Mouse (Mus musculus) intestine, embryonic 15.5 days (tissue): ENCODE results near the gene Gm20388. TPM values are rescaled to one million over a fixed set of nuclear protein-coding genes. Genes with fewer than 3 reads are reported as not detected.
"Not testable (repeated sequence)": the region's sequence is repeated elsewhere in the genome, so short reads cannot be mapped to it uniquely, and the experiment has no call there.

Experiments used
- ATAC-seq: fragments of 200-750 bp; cut with Nextera tagmentation; 2 replicates; pipeline ENCODE4 v1.8.0; 2017; ENCODE audit warnings: moderate TSS enrichment, moderate library complexity
- H3K27ac ChIP-seq: fragments of 300-500 bp; sonication (generic); 2 replicates; pipeline ENCODE4 v1.5.1; 2015; ENCODE audit warnings: mild to moderate bottlenecking, inconsistent platforms
- H3K27me3 ChIP-seq: fragments of 300-500 bp; sonication (generic); replicated peaks from 2 replicates; pipeline ENCODE4 v1.6.1; 2015; ENCODE audit warnings: inconsistent platforms
- H3K36me3 ChIP-seq: fragments of 300-500 bp; sonication (generic); 2 replicates; pipeline ENCODE4 v1.6.1; 2015; ENCODE audit warnings: inconsistent platforms
- H3K4me1 ChIP-seq: fragments of 300-500 bp; sonication (generic); replicated peaks from 2 replicates; pipeline ENCODE4 v1.6.1; 2015; ENCODE audit warnings: inconsistent platforms
- H3K4me2 ChIP-seq: fragments of 300-500 bp; sonication (generic); replicated peaks from 2 replicates; pipeline ENCODE4 v1.6.1; 2015; ENCODE audit warnings: mild to moderate bottlenecking, inconsistent platforms
- H3K4me3 ChIP-seq: fragments of 300-500 bp; sonication (generic); replicated peaks from 2 replicates; pipeline ENCODE4 v1.5.1; 2015; ENCODE audit warnings: inconsistent platforms
- H3K9ac ChIP-seq: fragments of 300-500 bp; sonication (generic); 2 replicates; pipeline ENCODE4 v1.6.1; 2015; ENCODE audit warnings: inconsistent platforms
- H3K9me3 ChIP-seq: fragments of 300-500 bp; sonication (generic); 2 replicates; pipeline ENCODE4 v1.6.1; 2016; ENCODE audit warnings: inconsistent platforms
- WGBS: fragments of 180-500 bp; shearing (Covaris S2); methylation state at CpG from one replicate; pipeline ENCODE4 v1.1.7; 2015; 5-methylcytosine and 5-hydroxymethylcytosine counted together
- polyA plus RNA-seq: library from polyadenylated mRNA; unstranded; fragments of >200 nt; fragmentation: Nextera tagmentation; extraction: Ambion mirVana; gene quantifications from 2 replicates; pipeline ENCODE4 v1.2.1, GENCODE M21; 2015

Gene Gm20388
- polyA plus RNA-seq, 1 experiment from 2014 or later, result not detected

- 68% methylated on average over 9 of the region's 9 CpGs for WGBS
- Histone ChIP-seq H3K9ac (no peak overlapping the region), H3K4me1 (0 out of 2 replicates have a peak, but pooled peaks cover 14% of the 10 kb centered on the region)
Measured at GRCm38 (mm10) chr8:122625811-122626210, 2715.2 kb downstream of the Gm20388 start.

GRCm38 (mm10) chr8:122626896-122627295 lies 2716.3 kb downstream of the Gm20388 start:
- no peak overlapping the region for H3K4me2 ChIP-seq
- WGBS, result 89% methylated on average over 2 of the region's 2 CpGs
- no peaks in the 10 kb centered on the region for H3K9me3 ChIP-seq
- H3K4me1 ChIP-seq, result 0 out of 2 replicates have a peak, but pooled peaks cover 14% of the 10 kb centered on the region
- ATAC-seq, result no peak
- no peak overlapping the region for H3K27ac ChIP-seq
- H3K27me3 ChIP-seq, result no peaks in the 10 kb centered on the region
- H3K36me3 ChIP-seq, result no peaks in the 10 kb centered on the region
- no peak overlapping the region for H3K4me3 ChIP-seq
- H3K9ac ChIP-seq, result no peak overlapping the region

More at GRCm38 (mm10) chr8:122625811-122626210, 2715.2 kb downstream of the Gm20388 start:
- no peaks in the 10 kb centered on the region for H3K27me3 ChIP-seq
- no peaks in the 10 kb centered on the region for H3K9me3 ChIP-seq
- H3K36me3 ChIP-seq, result no peaks in the 10 kb centered on the region
- H3K4me3 ChIP-seq, result no peak overlapping the region
- no peak overlapping the region for H3K27ac ChIP-seq
- ATAC-seq, result no peak
- no peak overlapping the region for H3K4me2 ChIP-seq

- Histone ChIP-seq H3K9ac (no peak overlapping the region), H3K27me3 (no peaks in the 10 kb centered on the region), H3K36me3 (no peaks in the 10 kb centered on the region), H3K4me3 (no peak overlapping the region), H3K4me2 (no peak overlapping the region), H3K9me3 (no peaks in the 10 kb centered on the region), H3K27ac (no peak overlapping the region), H3K4me1 (0 out of 2 replicates have a peak, but pooled peaks cover 5% of the 10 kb centered on the region)
- 52% methylated on average over 10 of the region's 10 CpGs for WGBS
- no peak for ATAC-seq
Measured at GRCm38 (mm10) chr8:122629388-122629787, 2718.7 kb downstream of the Gm20388 start.

- H3K4me3 ChIP-seq, result no peak overlapping the region
- H3K4me1 ChIP-seq, result 0 out of 2 replicates have a peak, but pooled peaks cover 3% of the 10 kb centered on the region
- WGBS, result 56% methylated on average over 22 of the region's 22 CpGs
- no peaks in the 10 kb centered on the region for H3K27me3 ChIP-seq
- no peak for ATAC-seq
- H3K9ac ChIP-seq, result no peak overlapping the region
- no peak overlapping the region for H3K27ac ChIP-seq
- no peaks in the 10 kb centered on the region for H3K36me3 ChIP-seq
- no peaks in the 10 kb centered on the region for H3K9me3 ChIP-seq
- no peak overlapping the region for H3K4me2 ChIP-seq
Measured at GRCm38 (mm10) chr8:122630696-122631095, 2720.1 kb downstream of the Gm20388 start.

GRCm38 (mm10) chr8:122632134-122632533 lies 2721.5 kb downstream of the Gm20388 start:
- WGBS, result 76% methylated on average over 3 of the region's 3 CpGs
- not testable (repeated sequence) for H3K27me3 ChIP-seq, H3K4me1 ChIP-seq, H3K27ac ChIP-seq, H3K4me3 ChIP-seq, H3K9ac ChIP-seq, H3K36me3 ChIP-seq, ATAC-seq, H3K9me3 ChIP-seq, H3K4me2 ChIP-seq

- Histone ChIP-seq H3K4me2 (no peak overlapping the region), H3K4me3 (no peak overlapping the region), H3K27me3 (no peaks in the 10 kb centered on the region), H3K4me1 (peaks cover 17% of the 10 kb centered on the region), H3K36me3 (no peaks in the 10 kb centered on the region), H3K27ac (no peak overlapping the region), H3K9me3 (no peaks in the 10 kb centered on the region), H3K9ac (no peak overlapping the region)
- WGBS, result 95% methylated on average over 14 of the region's 14 CpGs
- ATAC-seq, result no peak
Measured at GRCm38 (mm10) chr8:122633205-122633604, 2722.6 kb downstream of the Gm20388 start.

GRCm38 (mm10) chr8:122635878-122636802 lies 2725.5 kb downstream of the Gm20388 start:
- Histone ChIP-seq H3K27ac (peak overlapping the region; percentile 81), H3K36me3 (no peaks in the 10 kb centered on the region), H3K9me3 (no peaks in the 10 kb centered on the region), H3K4me2 (peak overlapping the region; percentile 20), H3K27me3 (no peaks in the 10 kb centered on the region), H3K9ac (no peak overlapping the region), H3K4me1 (peaks cover 46% of the 10 kb centered on the region), H3K4me3 (no peak overlapping the region)
- ATAC-seq, result peak; percentile 94
- 28% methylated on average over 14 of the region's 14 CpGs for WGBS

- WGBS, result 31% methylated on average over 9 of the region's 9 CpGs
- H3K4me1 ChIP-seq, result peaks cover 52% of the 10 kb centered on the region
- H3K27me3 ChIP-seq, result no peaks in the 10 kb centered on the region
- no peak overlapping the region for H3K9ac ChIP-seq
- H3K4me2 ChIP-seq, result peak overlapping the region; percentile 20
- no peaks in the 10 kb centered on the region for H3K9me3 ChIP-seq
- H3K4me3 ChIP-seq, result no peak overlapping the region
- H3K27ac ChIP-seq, result peak overlapping the region; percentile 55; the same call in 1 of the 2 replicates
- H3K36me3 ChIP-seq, result no peaks in the 10 kb centered on the region
- peak; percentile 5; the same call in 1 of the 2 replicates for ATAC-seq
Measured at GRCm38 (mm10) chr8:122636803-122637175, 2726.1 kb downstream of the Gm20388 start.

GRCm38 (mm10) chr8:122637230-122637629 lies 2726.6 kb downstream of the Gm20388 start:
- ATAC-seq, result no peak
- H3K27ac ChIP-seq, result no peak overlapping the region
- H3K4me3 ChIP-seq, result no peak overlapping the region
- WGBS, result 79% methylated on average over 9 of the region's 9 CpGs
- no peak overlapping the region for H3K4me2 ChIP-seq
- H3K36me3 ChIP-seq, result no peaks in the 10 kb centered on the region
- no peaks in the 10 kb centered on the region for H3K27me3 ChIP-seq
- H3K4me1 ChIP-seq, result peaks cover 56% of the 10 kb centered on the region
- no peaks in the 10 kb centered on the region for H3K9me3 ChIP-seq
- H3K9ac ChIP-seq, result no peak overlapping the region

- H3K4me1 ChIP-seq, result peaks cover 57% of the 10 kb centered on the region
- H3K27ac ChIP-seq, result peak overlapping the region; percentile 51; the same call in 1 of the 2 replicates
Measured at GRCm38 (mm10) chr8:122638601-122639000, 2728.0 kb downstream of the Gm20388 start.

GRCm38 (mm10) chr8:122639521-122640248 lies 2729.0 kb downstream of the Gm20388 start:
- Histone ChIP-seq H3K36me3 (no peaks in the 10 kb centered on the region), H3K9me3 (no peaks in the 10 kb centered on the region), H3K4me2 (peak overlapping the region; percentile 22), H3K4me1 (peaks cover 57% of the 10 kb centered on the region), H3K27me3 (no peaks in the 10 kb centered on the region), H3K4me3 (no peak overlapping the region), H3K9ac (no peak overlapping the region), H3K27ac (peak overlapping the region; percentile 51; the same call in 1 of the 2 replicates)
- 33% methylated on average over 16 of the region's 16 CpGs for WGBS
- peak; percentile 9; the same call in 1 of the 2 replicates for ATAC-seq

More at GRCm38 (mm10) chr8:122638601-122639000, 2728.0 kb downstream of the Gm20388 start:
- Histone ChIP-seq H3K36me3 (no peaks in the 10 kb centered on the region), H3K9me3 (no peaks in the 10 kb centered on the region), H3K9ac (no peak overlapping the region), H3K4me3 (no peak overlapping the region), H3K4me2 (no peak overlapping the region), H3K27me3 (no peaks in the 10 kb centered on the region)
- no peak for ATAC-seq
- 69% methylated on average over 16 of the region's 16 CpGs for WGBS

- 81% methylated on average over 4 of the region's 4 CpGs for WGBS
- no peak overlapping the region for H3K27ac ChIP-seq
- H3K4me1 ChIP-seq, result peaks cover 57% of the 10 kb centered on the region
- no peak for ATAC-seq
- no peaks in the 10 kb centered on the region for H3K9me3 ChIP-seq
- H3K4me3 ChIP-seq, result no peak overlapping the region
- H3K4me2 ChIP-seq, result no peak overlapping the region
- no peaks in the 10 kb centered on the region for H3K36me3 ChIP-seq
- no peaks in the 10 kb centered on the region for H3K27me3 ChIP-seq
- no peak overlapping the region for H3K9ac ChIP-seq
Measured at GRCm38 (mm10) chr8:122640825-122641224, 2730.2 kb downstream of the Gm20388 start.
